Mouse (Mus musculus): Measurements from ENCODE around the gene Adamtsl5.

DNA sequence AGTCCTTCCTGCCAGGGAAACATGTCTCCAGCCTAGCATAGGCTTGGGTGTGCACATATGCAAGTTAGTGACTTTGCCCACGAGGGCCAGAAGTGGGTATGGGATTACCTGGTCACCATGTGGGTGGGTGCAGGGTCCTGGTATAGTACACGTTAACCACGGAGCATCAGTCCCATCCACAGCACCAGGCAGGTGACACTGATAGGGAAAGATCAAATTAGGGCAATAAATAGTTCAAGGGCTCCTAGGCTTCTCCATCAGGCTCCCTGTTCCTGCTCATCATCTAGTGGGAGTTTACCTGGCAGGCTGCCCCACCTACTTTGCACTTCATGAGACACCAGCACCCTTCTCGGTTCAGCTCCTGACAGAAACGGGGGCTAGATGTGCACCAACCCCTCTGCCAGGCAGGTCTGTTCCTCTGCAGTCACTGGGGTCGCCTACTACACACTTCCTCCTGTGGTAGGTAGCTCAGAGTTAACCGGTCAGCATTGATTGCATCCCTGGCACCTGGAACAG is 53.4 kb downstream of the Adamtsl5 start:
- TF ChIP-seq CTCF (IDR thresholded peaks at IDR 0.05; ENCODE audit: low read depth) (no peak), EP300 (IDR thresholded peaks at IDR 0.05; ENCODE audit: low read depth) (no peak)

All from heart, postnatal 0 days (tissue).